Mouse (Mus musculus) spleen, postnatal 10 days (tissue): ENCODE results near the gene E130114P18Rik.

Experiments used
- DNase-seq, 2 experiments: peaks; one replicate each; pipeline ENCODE4 v3.0.0; 2021 to 2022; ENCODE audit warnings: low spot score in 2 of 2

E130114P18Rik gene

GRCm38 (mm10) chr4:97693931-97694330, 83.9 kb downstream of the E130114P18Rik start:
- DNase-seq = no peak

- DNase-seq = no peak
Observed at GRCm38 (mm10) chr4:97693054-97693453, 84.8 kb downstream of the E130114P18Rik start.

- DNase-seq = no peak
Observed at GRCm38 (mm10) chr4:97690384-97690766, 87.5 kb downstream of the E130114P18Rik start.

- DNase-seq = no peak
Observed at GRCm38 (mm10) chr4:97689456-97690383, 88.2 kb downstream of the E130114P18Rik start.

- no peak for DNase-seq
Observed at GRCm38 (mm10) chr4:97686020-97686419, 91.9 kb downstream of the E130114P18Rik start.

GRCm38 (mm10) chr4:97676579-97676937, 101.3 kb downstream of the E130114P18Rik start:
- no peak for DNase-seq

GRCm38 (mm10) chr4:97675741-97676578, 101.9 kb downstream of the E130114P18Rik start:
- DNase-seq = no peak

GRCm38 (mm10) chr4:97673854-97674510, 103.9 kb downstream of the E130114P18Rik start:
- no peak for DNase-seq

- no peak for DNase-seq
Observed at GRCm38 (mm10) chr4:97672501-97672900, 105.4 kb downstream of the E130114P18Rik start.

- DNase-seq = no peak
Observed at GRCm38 (mm10) chr4:97671911-97672310, 106.0 kb downstream of the E130114P18Rik start.

GRCm38 (mm10) chr4:97670418-97670817, 107.5 kb downstream of the E130114P18Rik start:
- no peak for DNase-seq

GRCm38 (mm10) chr4:97669808-97670207, 108.1 kb downstream of the E130114P18Rik start:
- DNase-seq = no peak

GRCm38 (mm10) chr4:97665428-97665755, 112.5 kb downstream of the E130114P18Rik start:
- DNase-seq = no peak

- DNase-seq = no peak
Observed at GRCm38 (mm10) chr4:97664738-97665427, 113.0 kb downstream of the E130114P18Rik start.

- no peak for DNase-seq
Observed at GRCm38 (mm10) chr4:97663922-97664321, 114.0 kb downstream of the E130114P18Rik start.

GRCm38 (mm10) chr4:97662841-97663240, 115.0 kb downstream of the E130114P18Rik start:
- peak in 1 of 2 experiments; percentile 26 for DNase-seq

GRCm38 (mm10) chr4:97661611-97662273, 116.1 kb downstream of the E130114P18Rik start:
- no peak for DNase-seq

GRCm38 (mm10) chr4:97657586-97657985, 120.3 kb downstream of the E130114P18Rik start:
- DNase-seq = no peak

- DNase-seq = no peak
Observed at GRCm38 (mm10) chr4:97649626-97650015, 128.3 kb downstream of the E130114P18Rik start.

- no peak for DNase-seq
Observed at GRCm38 (mm10) chr4:97648825-97649625, 128.9 kb downstream of the E130114P18Rik start.
